Mouse (Mus musculus): ENCODE measurements around the gene Cnst.

Gene Cnst

DNA sequence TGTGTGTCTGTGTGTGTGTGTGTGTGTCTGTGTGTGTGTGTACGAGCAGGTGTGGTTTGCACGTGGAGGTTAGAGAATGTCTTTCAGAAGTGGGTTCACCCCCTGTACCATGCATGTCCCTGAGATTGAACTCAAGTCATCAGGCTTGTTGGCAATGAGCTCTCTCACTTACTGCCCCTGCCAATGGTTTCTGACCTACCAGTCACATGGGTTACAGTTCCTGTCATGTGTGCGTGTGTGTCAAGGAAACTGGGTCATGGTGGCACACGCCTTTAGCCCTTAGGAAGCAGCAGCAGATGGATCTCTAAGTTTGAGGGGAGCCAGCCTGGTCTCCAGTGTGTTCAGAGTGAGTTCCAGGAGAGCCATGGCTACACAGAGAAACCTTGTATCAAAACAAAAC, 96.6 kb downstream of the Cnst start:
- intact Hi-C loops (cut with DNase I): loop anchor here (10.0 kb wide), 1 partner anchor 92 kb away; no protein-coding TSS in a partner anchor

GRCm38 (mm10) chr1:179644151-179644550, 98.0 kb downstream of the Cnst start:
- intact Hi-C loops (cut with DNase I): loop anchor here (10.0 kb wide), 1 partner anchor 91 kb away; no protein-coding TSS in a partner anchor

DNA sequence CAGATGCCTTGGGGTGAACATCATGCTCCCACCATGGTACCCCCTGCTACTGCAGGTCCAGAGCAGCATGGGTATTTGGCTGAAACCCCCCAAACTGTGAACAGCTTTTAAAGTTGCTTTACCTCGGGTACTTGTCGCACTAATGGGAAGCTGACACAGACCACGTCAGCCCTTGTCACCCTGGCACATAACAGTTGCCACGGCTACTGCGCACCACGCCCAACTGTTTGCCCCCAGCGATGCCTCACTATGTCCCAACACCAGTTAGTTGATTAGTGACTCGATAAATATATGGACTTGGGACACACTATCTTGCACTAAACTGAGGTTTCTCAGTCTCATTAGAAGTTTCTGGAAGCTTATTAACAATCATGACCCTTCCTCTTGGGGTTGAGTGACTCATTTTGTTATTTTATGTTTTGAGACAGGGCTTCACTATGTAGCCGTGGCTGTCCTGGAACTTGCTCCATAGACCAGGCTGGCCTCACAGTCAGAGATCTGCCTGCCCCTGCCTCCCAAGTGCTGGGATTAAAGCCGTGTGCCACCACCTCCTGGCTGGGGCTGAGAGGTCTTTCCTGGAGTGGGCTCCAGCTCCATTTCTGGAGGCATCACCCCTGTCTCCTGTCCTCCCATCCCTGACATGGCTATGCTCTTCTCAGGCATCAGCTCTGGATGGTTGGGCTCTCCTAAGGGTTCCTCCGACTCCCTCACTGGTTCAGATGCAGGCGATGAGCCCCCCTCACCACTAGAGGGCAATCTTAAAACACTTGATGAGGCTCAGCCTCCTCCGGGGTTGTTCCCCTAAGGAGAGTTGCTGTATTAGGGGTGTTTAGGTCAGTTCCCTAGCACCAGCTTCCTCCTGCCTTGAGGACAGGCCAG, 99.2 kb downstream of the Cnst start:
- intact Hi-C loops (cut with DNase I): loop anchor here (10.0 kb wide), 1 partner anchor 89 kb away; no protein-coding TSS in a partner anchor

- intact Hi-C loops (cut with DNase I): loop anchor here (10.0 kb wide), 1 partner anchor 89 kb away; no protein-coding TSS in a partner anchor
Measured at GRCm38 (mm10) chr1:179645980-179646268, 99.8 kb downstream of the Cnst start.

DNA sequence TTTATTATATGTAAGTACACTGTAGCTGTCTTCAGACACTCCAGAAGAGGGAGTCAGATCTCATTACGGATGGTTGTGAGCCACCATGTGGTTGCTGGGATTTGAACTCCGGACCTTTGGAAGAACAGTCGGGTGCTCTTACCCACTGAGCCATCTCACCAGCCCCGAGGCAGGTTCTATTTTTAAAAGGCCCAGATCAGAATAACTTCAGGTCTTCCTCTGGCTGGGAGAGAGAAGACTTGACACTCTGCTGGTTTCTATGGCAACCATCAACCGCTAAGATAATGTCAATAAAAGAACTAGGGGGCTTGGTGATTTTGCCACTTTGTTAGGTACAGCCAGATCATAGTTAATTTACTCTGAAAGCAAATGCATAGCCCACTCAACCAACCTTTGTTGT, 102.5 kb downstream of the Cnst start:
- intact Hi-C loops (cut with DNase I): loop anchor here (10.0 kb wide), 1 partner anchor 86 kb away; no protein-coding TSS in a partner anchor

GRCm38 (mm10) chr1:179649324-179649723, 103.2 kb downstream of the Cnst start:
- intact Hi-C loops (cut with DNase I): loop anchor here (10.0 kb wide), 1 partner anchor 85 kb away; no protein-coding TSS in a partner anchor

DNA sequence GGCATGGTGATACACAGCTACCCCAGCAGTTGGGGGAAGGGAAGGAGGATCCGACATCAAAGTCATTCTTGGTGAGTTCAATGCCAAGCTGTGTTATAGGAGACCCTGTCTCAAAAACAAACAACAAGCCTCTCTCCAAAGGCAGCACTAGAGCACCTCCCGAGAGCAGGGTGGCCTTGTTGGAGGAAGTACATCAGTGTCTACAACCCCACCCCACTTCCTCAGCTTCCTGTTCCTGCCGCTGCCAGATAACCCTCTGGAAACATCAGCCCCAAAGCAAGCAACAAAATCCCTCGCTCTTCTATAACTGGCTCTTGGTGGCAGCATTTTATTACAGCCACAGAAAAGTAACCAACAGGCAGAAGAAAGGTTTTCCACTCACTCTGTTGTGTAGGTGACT, 104.1 kb downstream of the Cnst start:
- intact Hi-C loops (cut with DNase I): no loop called here

DNA sequence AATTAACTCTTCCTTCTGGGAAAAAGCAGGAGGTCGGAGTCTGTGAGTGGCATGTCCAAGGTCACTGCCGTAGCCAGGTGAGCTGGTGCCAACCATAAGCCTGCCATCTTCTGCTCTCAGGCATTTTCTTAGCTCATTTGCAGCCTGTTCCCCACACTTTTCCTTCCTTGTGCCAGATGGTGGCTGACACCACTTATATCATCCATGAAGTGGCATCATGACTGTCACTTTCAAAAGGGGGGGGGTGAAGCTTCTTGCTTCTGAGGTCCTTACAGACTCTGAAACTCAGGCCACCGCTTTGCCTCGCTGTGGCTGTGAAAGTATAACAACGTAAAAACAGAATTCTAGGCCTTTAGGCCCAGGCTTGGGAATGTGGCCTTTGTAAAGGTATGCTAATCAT, 105.1 kb downstream of the Cnst start:
- intact Hi-C loops (cut with DNase I): no loop called here

- intact Hi-C loops (cut with DNase I): no loop called here
Measured at GRCm38 (mm10) chr1:179663065-179663464, 116.9 kb downstream of the Cnst start.

DNA sequence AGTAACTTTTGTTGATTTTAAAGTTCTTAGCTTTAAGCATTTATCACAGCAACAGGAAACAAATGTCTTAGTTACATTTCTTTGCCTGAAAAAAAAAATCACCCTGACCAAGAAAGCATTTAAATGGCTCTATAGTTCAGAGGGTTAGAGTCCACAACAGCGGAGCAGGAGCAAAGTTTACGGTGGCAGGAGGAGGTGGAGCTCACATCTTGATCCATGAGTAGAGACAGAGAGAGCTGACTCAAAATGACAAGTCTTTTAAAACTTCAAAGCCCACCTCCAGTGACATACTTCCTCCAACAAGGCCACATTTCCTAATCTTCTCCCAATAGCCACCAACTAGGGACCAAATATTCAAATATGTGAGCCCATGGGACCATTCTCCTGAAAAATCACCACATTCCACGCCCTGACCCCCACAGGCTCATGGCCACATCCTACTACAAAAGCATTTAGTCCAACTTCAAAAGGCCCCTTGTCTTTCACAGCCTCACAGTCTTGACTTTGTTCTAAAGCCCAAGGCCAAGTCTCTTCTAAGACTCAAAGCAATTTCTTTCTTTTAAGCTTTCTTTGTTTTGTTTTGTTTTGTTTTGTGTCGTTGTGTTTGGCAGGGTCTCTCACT, 118.2 kb downstream of the Cnst start:
- intact Hi-C loops (cut with DNase I): no loop called here

DNA sequence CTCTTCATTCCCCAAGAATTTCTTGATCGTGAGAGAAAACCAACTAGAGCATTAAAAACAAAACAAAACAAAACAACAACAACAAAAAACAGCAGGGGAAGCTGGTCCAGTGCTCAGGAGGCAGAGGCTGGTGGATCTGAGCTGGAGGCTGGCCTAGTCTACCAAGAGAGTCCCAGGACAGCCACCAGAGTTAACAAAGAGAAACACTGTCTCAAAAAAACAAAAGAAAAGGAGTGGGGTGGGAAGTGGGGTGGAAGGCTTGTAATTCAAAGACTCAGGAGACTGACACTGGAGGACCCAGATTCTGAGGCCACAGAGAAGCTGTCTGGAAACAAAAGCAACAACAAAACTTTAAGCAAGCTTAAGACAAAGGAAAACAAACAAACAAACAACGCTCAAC, 120.8 kb downstream of the Cnst start:
- intact Hi-C loops (cut with DNase I): no loop called here

- intact Hi-C loops (cut with DNase I): no loop called here
Measured at GRCm38 (mm10) chr1:179667450-179667849, 121.3 kb downstream of the Cnst start.

GRCm38 (mm10) chr1:179668013-179668805, 122.0 kb downstream of the Cnst start, which contains the start of gene Sccpdh:
Gene Sccpdh, plus strand, starts transcription at chr1:179668210.
- intact Hi-C loops (cut with DNase I): no loop called here

- intact Hi-C loops (cut with DNase I): no loop called here
Measured at GRCm38 (mm10) chr1:179668836-179669537, 122.8 kb downstream of the Cnst start.

- intact Hi-C loops (cut with DNase I): no loop called here
Measured at GRCm38 (mm10) chr1:179674355-179674754, 128.2 kb downstream of the Cnst start.

- intact Hi-C loops (cut with DNase I): no loop called here
Measured at GRCm38 (mm10) chr1:179677031-179677430, 130.9 kb downstream of the Cnst start.

Measured in adrenal gland (tissue).